Mouse (Mus musculus): ENCODE data around the gene Trim17.

DNA sequence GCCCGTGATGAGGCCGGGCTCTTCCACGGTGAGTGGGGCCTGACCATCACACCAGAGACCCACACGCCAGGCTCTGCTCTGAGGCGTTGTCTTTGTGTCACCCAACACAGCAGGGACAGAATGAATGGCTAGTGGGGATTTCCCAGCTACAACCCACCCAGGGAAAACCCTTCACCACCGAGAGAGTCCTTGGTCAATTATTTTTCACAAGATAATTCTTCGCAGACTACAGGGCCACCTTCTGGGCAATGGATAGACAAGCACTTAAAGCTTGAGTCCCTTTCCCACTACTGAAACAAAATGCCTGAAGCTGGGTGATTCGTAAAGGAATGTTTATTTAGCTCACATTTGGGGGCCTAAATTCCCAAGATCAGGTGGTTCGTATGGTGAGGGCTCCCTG is 32.1 kb upstream of the Trim17 start:
- TF ChIP-seq CTCF (IDR thresholded peaks at IDR 0.05; ENCODE audit: low read depth, low read length) (no peak), TAL1 (conservative IDR thresholded peaks at IDR 0.05; ENCODE audit: low read depth, low read length) (no peak), GATA1 (IDR thresholded peaks at IDR 0.05; ENCODE audit: borderline replicate concordance, low read length) (no peak), GATA2 (IDR thresholded peaks at IDR 0.05; ENCODE audit: borderline replicate concordance, low read depth, low read length) (no peak)
